Mouse (Mus musculus) thymus, postnatal 0 days (tissue): ENCODE measurements around the gene Camk1g. TPM values are rescaled to one million over a fixed set of nuclear protein-coding genes. Genes with fewer than 3 reads are reported as not detected.

ENCODE experiments used
- DNase-seq: peaks from one replicate; pipeline ENCODE4 v3.0.0-alpha.2; 2015; ENCODE audit warnings: low spot score
- polyA plus RNA-seq: library from polyadenylated mRNA; unstranded; fragments of >200 nt; fragmentation: Nextera tagmentation; extraction: Ambion mirVana; gene quantifications from 2 replicates; pipeline ENCODE4 v1.2.1, GENCODE M21; 2015

The Camk1g gene
- polyA plus RNA-seq, 1 experiment from 2014 or later = 2.6 TPM

DNA sequence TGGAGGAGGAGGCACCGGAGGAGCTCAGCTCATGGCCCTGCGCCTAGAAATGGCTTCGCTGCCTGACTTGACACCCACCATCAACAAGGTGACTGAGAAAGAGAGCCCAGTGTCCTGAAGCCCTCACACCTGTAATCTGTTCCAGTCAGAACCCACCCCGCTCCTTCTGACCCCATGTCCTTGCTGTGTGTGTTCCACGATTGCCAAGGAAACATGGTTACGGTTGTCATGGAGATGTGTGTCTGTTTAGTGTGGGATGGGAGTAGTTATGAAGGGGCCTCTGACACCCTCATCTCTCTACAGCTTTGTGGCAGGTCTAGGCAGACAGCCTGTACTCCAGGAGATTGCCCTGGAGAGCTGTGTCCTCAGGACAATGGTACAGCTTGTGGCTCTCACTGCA is 35.6 kb downstream of the Camk1g start:
- DNase-seq = no peak

DNA sequence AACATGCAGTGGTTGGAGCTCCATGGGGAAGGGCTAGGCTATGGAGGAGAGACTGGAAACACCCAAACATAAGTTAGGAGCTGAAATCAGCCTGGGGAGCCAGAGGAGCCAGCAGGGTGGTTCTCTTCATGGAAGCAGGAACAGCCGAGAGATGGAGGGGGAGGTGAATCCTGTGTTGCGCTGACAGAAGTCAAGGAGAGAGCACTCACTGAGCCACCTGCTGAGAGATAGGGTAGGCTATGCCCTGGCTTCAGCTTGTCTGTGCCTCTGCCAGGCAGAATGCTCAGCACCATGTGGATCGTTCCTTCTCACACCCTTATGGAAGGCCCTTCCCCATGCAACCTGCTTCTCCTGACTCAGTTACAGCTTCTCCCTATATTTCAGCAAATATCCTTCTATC is 36.3 kb downstream of the Camk1g start:
- no peak for DNase-seq

DNA sequence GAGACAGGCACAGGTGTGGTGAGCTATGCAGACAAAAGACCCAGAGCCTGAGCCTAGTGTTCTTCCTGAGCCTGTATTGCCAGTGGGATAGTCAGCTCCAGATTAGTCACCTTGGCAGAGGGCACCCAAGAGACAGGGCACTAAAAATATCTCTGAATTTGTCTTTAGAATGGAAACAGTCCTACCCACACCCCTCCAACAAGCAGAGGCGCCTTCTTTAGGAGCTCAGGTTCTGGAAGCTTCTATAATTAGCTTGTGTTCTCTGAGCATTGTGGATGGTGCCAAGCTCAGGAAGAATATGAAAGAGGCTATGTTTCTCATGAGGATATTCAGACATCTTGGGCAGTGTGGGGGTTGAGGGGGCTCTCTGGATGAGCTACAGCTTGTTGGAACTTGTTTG is 37.4 kb downstream of the Camk1g start:
- no peak for DNase-seq

DNA sequence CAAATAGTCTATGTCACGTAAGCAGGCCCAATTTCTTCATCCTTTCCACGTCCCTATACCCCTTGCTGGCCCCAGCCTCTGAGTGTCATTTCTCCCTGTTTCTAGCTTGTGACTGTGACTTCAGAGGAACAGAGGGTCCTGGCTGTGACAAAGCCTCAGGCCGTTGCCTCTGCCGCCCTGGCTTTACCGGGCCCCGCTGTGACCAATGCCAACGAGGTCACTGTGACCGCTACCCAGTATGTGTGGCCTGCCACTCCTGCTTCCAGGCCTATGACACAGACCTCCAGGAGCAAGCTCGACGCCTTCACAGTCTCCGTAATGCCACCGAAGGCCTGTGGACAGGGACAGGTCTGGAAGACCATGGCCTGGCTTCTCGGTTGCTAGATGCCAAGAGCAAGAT is 38.1 kb downstream of the Camk1g start:
- DNase-seq = no peak

DNA sequence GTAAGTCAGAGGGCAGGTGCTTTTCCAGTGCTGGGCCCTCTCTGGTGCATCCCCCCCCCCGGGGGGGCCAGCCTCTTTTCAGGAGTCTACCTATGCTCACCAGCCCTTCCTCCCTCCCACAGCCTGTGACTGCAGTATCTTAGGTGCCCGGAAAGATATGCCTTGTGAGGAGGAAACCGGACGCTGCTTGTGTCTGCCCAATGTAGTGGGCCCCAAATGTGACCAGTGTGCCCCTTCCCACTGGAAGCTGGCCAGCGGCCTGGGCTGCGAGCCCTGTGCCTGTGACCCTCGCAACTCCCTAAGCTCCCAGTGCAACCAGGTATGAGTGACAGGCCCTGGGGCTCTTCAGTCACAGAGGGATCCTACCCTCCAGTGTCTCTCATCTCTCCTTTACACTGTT is 39.5 kb downstream of the Camk1g start:
- no peak for DNase-seq

DNA sequence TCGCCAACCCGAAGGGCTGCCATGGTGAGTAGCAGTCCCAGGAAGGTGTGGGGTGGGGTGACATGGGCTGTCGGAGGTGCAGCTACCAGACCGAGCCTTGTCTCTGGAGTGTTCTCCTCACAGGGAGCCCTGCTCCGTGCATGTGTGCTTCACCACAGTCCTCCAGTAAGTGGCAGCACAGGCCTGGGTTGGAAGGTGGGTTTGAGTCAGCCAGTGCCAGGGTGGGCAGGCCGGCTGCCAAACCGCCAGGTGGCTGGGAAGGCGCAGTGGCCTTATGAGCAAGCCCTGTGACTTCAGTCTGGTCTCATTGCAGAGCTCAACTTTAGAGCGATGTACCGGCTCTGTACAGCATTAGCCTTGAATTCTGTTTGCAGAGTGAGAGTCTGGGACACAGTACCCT is 39.9 kb downstream of the Camk1g start:
- DNase-seq = peak; percentile 90

DNA sequence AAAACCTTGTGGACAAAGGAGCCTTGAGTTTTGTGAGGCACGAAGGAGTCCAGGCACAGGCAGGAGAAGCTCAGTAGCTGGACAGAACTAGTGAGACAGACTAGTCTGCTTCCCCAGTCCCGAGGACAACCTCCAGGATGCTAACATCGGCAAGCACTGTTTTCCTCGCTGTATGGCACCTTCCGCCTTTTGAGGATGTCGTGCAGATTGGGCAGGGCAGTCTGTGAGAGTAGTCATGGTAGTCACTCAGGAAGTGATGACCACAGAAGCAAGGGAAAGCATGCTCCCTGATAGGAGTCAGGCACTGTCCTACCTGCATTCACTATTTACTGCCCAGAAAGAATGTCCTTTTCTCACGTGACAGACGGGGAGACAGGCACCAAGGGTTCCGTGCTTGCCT is 40.5 kb downstream of the Camk1g start:
- DNase-seq = no peak

DNA sequence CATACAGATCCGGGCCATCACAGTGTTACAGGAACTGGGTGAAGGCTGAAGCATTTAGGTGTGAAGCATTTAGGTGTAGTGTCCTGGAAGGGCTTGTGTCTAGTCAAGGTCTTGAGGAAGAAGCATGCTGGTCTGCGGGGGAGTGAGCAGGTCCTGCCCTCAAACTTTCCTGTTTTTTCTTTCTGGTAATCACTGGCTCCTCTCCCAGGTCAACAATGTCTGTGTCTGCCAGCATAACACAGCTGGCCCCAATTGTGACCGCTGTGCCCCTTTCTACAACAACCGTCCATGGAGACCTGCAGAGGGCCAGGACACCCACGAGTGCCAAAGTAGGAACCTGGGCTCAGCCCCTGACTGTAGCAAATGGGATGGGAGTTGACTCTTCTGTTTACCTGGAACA is 42.4 kb downstream of the Camk1g start:
- no peak for DNase-seq

DNA sequence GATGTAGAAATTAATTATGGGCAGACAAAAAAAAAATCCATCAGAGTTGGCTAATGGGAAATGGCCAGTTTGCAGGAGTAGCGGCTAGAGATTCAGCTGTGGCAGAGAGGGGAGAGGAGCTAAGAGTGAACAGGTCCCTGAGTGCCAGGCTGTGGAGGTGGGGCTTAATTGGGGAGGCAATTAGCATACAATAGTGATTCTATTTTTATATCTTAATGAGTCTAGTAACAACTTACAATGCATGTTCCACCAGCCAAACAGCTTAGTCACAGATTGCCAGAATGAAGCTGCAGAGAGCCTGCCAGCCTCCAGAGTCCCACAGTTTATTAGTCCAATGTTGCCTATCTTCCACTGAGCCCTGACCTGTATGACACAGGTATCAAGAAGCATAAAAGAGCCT is 42.9 kb downstream of the Camk1g start:
- DNase-seq = no peak

DNA sequence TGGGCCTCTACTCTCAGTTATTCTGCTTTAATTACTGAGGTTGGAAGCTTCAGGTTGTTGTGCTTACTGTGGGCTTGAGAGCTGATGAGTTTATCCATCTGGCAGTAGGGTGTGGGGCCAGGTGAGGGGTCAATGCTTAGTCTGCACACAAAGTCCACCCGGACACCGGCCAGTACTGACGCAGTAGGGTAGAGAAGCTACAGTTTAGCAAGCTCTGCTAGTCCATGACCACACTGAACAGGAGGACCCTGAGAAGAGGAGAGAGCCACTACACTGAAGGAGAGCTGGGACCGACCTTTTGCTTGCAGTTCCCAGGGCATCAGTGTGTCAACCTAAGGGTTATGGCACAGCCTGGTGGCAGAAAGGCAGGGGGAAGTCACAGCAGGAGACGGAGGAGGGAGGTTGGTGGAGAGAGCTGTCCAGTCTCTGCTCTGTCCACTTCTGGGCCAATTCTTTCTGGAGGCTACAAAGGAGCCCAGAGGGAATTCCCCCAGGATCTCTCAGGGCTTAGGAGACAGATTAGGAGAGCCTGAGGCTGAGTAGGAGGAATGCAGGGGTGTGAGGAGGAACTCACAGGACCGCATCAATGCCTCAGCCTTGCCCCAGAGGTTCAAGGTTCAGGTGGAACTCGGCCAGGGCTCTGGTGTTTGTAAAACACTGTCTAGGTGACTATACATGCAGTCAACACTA is 43.5 kb downstream of the Camk1g start:
- no peak for DNase-seq

DNA sequence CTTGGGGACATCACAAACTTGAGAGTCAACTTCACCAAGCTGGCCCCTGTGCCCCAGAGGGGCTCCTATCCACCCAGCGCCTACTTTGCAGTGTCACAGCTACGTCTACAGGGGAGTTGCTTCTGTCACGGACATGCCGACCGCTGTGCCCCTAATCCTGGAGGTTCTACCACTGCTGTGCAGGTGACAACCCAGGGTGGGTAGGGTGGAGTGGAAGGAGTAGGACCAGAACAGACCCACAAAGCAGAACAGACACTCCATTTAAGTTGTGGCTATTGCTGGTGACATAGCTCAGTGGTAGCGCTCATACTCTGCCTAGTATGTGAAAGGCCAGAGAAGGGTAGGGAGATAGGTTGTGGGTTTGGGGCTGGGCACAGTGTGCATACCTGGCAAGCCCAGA is 44.2 kb downstream of the Camk1g start:
- DNase-seq = no peak

DNA sequence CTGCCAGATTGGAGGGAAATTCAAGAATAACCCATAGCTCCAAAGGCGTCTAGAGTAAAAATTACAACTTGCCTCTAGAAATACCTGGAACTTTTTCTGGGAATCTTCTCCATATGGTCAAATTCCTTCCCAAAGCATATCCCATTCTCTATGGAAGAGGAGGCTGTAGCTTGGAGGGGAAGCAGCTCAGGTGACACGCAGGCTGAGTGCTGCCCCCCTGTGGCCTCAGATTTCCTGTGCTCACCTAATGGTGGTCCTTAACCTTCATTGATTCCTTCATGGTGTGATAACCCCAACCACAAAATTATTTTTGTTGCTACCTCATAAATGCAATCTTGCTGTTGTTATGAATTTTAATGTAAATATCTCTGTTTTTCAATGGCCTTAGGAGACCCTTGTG is 45.9 kb downstream of the Camk1g start:
- peak; percentile 56 for DNase-seq

DNA sequence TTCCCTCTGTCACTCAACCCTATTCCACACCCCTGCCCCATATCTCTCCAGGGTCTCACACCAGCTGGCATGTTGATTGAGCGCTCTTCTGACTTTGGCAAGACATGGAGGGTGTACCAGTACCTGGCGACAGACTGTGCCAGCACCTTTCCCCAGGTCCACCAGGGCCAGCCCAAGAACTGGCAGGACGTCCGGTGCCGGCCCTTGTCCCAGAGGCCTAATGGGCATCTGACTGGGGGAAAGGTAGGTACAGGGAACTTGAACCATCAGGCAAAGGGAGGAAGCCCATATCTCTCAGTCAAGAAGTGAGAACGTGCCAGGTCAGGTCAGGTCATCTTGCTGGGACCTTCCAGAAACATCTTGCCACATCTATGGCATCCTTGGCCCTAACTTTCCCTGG is 46.4 kb downstream of the Camk1g start:
- no peak for DNase-seq

DNA sequence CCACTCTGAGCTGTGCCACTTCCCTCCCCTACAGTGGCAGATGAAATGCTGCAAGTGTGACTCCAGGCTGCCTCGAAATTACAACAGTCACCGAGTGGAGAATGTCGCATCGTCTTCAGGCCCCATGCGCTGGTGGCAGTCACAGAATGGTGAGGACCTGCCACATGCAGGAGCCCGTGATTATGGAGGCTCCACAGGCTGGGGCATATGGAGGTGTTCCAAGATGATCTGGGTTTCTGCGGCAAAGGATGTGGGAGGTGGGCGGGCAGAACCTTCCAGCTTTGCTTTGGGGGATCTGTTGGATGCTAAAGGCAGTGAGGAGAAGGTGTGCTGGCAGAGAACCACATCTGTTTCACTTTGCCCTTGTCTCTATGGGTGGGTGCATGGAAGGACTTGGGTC is 49.7 kb downstream of the Camk1g start:
- DNase-seq = no peak

DNA sequence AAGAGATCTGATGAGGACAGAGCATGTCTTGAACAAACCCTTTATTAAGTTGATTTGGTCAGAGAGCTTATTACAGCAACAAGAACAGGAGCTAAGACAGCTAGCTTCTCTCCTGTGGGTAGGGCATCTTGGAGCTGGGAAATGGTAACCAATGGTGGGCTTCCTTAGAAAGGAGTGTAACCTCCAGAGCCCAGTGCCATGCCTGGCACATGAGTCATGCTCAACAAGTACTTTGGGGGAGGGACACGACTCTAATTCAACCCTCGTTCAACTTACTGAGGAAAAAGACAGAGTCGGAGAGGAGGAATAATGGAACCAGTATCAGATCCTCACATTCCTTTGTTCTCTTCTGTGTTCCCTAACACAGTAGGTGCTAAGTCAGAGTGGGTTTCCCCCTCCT is 50.4 kb downstream of the Camk1g start:
- no peak for DNase-seq

DNA sequence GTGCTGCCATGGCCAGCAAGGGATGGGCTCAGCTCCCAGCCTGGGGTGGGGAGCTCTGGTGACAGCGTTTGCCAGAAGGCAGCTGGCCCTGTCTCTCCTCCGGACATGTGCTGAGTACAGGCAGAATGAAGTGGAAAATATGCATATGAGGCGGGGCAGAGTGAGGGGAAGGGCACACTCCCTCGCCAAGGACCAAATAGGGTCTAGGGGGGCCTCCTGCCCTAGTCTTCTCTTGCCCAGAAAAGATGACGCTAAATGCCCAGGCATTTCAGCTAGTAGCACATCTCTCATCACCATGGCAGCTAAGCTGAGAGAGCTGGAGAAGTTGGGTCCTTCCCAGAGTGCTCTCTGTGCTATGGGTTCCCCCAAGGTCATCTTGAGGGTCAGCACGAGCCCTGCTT is 52.9 kb downstream of the Camk1g start:
- no peak for DNase-seq

DNA sequence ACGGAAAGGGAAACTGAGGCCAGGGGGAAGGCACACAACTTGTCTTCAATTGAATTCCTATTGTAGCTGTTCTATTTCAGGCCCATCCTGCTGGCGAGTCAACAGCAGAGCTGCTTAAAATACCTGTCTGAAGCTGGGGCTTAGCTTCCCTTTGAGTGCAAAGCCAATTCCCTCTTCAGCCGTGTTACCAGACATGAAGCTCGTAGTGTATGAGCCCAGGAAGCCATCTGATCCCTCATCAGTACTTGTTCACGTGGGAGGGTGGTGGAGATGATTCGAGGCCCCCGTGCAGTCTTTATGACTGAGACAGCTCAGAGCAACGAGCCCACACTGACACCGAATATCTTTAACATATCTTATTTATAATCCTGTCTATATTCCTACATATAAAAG is 53.7 kb downstream of the Camk1g start:
- DNase-seq = no peak

DNA sequence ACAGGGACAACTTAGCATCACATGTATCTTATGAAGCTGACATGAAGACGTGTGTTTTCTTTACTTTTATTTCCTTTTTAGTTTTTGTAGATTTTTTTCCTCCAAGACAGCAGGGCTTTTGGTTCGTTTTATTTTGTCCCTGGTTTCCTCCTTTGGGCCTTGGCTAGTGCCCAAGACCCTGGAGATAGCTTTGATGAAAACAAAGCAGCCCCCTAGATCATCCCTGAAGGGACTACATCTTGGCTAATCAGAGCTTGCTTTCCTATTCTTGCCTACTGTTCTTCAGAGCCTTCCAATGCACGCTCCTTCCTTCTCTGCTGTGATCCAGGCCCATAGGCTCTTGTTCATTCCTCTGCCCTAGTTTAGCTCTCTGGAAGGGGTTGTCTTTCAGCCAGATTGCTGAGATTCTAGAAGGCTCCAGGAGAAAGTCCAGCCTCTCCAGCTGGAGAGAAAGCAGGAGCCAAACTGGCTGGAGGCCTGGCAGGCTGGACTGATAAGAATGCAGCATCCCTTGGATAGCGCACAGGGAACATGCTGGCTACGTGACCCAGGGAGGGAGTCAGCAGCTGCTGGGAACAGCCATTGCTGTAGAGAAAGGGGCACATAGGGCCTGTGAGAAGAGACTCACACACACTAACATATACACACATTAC is 54.3 kb downstream of the Camk1g start:
- DNase-seq = no peak

DNA sequence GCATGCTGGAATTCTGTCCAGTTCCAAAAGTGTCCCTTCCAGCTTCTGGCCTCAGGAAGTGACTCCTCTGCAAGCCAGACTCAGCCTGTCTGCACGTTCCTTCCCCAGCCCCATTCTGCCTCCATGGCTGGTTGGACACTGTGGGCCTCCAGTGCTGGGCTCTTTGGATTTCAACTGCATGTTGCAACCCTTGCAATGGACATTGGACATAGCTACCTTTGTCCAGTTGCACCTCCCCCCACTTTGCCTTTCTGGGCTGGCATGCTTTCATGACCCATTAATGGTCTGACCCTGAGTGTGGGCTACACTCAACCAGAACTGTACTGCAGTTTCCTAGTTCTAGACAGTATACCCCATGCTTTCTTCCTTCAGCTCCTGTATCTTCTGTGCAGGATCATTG is 58.5 kb downstream of the Camk1g start:
- DNase-seq = no peak

DNA sequence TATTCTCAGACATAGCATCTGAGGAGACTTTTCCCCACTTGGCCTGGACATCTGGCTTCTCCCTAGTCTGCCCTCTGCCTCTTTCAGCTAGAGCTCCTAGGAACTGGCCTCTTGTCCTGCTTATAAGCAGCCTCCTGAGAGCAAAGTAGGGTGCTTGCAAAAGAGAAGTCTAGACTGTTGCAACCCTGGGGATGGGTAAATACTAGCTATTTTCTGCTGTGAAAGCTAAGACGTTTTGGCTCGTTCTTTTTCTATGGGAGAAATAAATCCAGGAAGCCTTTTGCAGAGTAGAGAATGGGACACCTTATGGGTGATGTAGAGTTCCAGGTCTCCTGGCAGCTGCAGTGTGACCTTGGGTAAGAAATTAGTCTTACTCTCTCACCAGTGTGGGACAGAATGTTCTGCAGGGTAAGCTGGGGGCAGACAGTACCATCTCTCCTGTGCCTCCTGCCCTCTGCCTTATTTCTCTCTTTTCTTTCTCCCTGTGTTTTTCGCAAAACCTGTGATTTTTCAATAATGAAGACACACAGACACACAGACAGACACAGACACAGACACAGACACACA is 59.5 kb downstream of the Camk1g start:
- no peak for DNase-seq

DNA sequence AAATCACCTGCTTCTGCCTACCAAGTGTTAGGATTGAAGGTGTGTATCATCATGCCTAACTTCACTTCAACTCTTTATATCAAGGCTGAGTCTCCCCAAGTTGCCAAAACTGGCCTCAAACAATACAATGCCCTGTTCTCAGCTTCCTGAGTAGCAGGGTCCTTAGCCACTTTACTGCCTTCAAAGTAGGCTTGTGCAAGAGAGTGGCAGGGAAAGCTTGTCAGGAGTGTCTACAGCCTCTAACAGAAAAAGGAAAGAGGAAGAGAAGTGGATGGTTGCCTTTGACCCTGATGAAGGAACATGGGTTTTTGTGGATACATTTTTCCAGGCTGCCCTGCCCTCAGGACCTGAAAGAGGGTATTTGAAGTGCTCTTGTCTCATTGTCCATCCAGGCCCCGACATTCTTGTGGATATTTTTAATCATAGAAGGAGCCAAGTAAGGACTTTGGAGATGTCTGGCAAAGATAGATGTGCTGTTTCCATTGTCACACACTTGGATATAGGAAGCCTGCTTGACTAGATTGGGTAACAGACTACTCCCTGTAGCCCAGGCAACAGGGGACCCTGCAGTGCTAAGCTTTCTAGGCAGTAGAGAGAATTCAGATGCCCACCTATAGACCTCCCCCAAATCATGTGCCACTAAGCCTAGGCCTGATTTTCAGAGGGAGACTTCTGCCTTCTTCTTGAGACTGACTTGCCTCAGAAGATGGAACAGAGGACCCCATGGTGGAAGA is 60.1 kb downstream of the Camk1g start:
- DNase-seq = no peak

DNA sequence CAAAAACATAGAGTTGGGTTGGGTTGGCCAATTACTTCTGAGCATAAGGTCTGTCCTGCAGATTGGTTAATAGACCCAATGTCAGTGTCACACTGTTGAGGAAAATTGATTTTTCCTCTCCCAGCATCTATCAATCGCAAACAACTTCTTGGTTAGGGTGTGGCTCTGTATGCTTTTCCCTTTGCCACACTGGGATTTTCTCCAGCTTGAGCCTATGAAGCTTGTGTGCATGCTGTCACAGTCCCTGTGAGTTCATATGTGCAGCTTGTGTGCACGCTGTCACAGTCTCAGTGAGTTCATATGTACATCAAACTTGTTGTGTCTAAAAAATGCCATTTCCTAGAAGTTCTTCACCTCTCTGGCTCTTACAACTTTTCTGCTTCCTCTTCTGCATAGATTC is 63.3 kb downstream of the Camk1g start:
- DNase-seq = no peak

DNA sequence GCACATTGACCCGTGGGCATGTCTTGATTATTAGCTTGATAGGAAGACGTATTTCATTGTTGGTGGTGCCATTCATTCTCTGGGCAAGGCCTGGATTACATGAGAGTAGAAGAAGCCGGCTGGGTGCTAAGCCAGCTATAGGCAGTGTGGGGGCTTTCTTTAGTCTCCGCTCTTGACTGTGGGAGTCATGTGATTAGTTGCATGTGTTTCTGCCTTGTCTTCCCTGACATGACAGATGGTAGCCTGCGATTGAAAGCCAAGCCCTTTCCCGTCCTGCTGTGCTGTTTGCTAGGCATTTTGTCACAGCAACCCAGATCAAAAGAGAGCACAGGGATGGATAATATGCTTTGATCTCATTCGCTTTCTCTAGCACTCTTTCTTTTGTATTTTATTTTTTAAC is 64.7 kb downstream of the Camk1g start:
- no peak for DNase-seq
